In genomic region chr6:114362355-114362754, GRCm38 (mm10) we compare ENCODE assay signal across 28 mouse cellular contexts. TPM values are rescaled to one million over a fixed set of nuclear protein-coding genes. Genes with fewer than 3 reads are reported as not detected.
DNase-seq lines count a peak whose midpoint lies in the region; ATAC-seq and TF ChIP-seq lines count a peak whose summit lies in the region.
"Had no signal": no experiment of that assay in that cellular context is flagged by ENCODE, and none has a peak within 500 bp of the region (broad histone marks: within the 10 kb centered on the region; RNA-seq: fewer than 3 reads in every experiment).

No protein-coding gene starts in this region.

- H3K36me3 ChIP-seq in lung, postnatal 0 days (ENCODE audit: insufficient read depth, low read length): no peaks in the 10 kb centered on the region
- H3K36me3 ChIP-seq in hindbrain, embryonic 16.5 days (ENCODE audit: control insufficient read depth, insufficient read depth, low read length): no peaks in the 10 kb centered on the region
- H3K36me3 ChIP-seq: G1E; heart, embryonic 12.5 days; limb, embryonic 13.5 days; liver, embryonic 13.5 days; midbrain, embryonic 13.5 days; neural tube, embryonic 13.5 days; stomach, embryonic 15.5 days had no signal

- H3K4me1 ChIP-seq in lung, postnatal 0 days (ENCODE audit: insufficient read depth, low read depth, low read length): no peaks in the 10 kb centered on the region
- no peaks in the 10 kb centered on the region for H3K4me1 ChIP-seq in hindbrain, embryonic 16.5 days (ENCODE audit: control insufficient read depth, insufficient read depth, low read depth, low read length)
- H3K4me1 ChIP-seq: forebrain, embryonic 13.5 days; limb, embryonic 13.5 days; liver, embryonic 13.5 days; midbrain, embryonic 13.5 days; neural tube, embryonic 13.5 days; stomach, embryonic 15.5 days had no signal

- no peak overlapping the region for H3K9ac ChIP-seq in lung, postnatal 0 days (replicated peaks; ENCODE audit: low read depth)
- H3K9ac ChIP-seq in hindbrain, embryonic 16.5 days (ENCODE audit: low read depth, low read length): no peak overlapping the region
- H3K9ac ChIP-seq: forebrain, embryonic 13.5 days; heart, embryonic 12.5 days; limb, embryonic 13.5 days; liver, embryonic 13.5 days; midbrain, embryonic 13.5 days; neural tube, embryonic 13.5 days; stomach, embryonic 15.5 days had no signal

- no peak for TF ChIP-seq CTCF in lung, postnatal 0 days (IDR thresholded peaks at IDR 0.05)

- ATAC-seq in lung, postnatal 0 days: no peak
- peak; percentile 65 to 73; a peak in 3 of 4 replicates for ATAC-seq in hematopoietic stem cell, adult 5-6 weeks (replicated peaks in 1 of 2; ENCODE audit: insufficient read depth in 1 of 2, low FRiP score in 2 of 2, low TSS enrichment in 1 of 2, low read depth in 1 of 2, poor library complexity in 2 of 2, severe bottlenecking in 2 of 2)
- ATAC-seq in hindbrain, embryonic 16.5 days: no peak
- ATAC-seq: forebrain, embryonic 13.5 days; intestine, embryonic 16.5 days; midbrain, embryonic 13.5 days; Patski had no signal

- intact Hi-C loops in heart, postnatal 14 days (cut with DNase I): no loop called here

- H3K4me2 ChIP-seq in lung, postnatal 0 days (replicated peaks; ENCODE audit: low read depth, low read length): no peak overlapping the region
- no peak overlapping the region for H3K4me2 ChIP-seq in hindbrain, embryonic 16.5 days (ENCODE audit: low read length)
- H3K4me2 ChIP-seq: forebrain, embryonic 13.5 days; heart, embryonic 12.5 days; limb, embryonic 13.5 days; liver, embryonic 13.5 days; midbrain, embryonic 13.5 days; neural tube, embryonic 13.5 days; stomach, embryonic 15.5 days had no signal

- H3K4me3 ChIP-seq in lung, postnatal 0 days (ENCODE audit: low read depth, low read length): no peak overlapping the region
- H3K4me3 ChIP-seq in hindbrain, embryonic 16.5 days (ENCODE audit: low read length): no peak overlapping the region
- H3K4me3 ChIP-seq: forebrain, embryonic 13.5 days; heart, embryonic 12.5 days; layer of hippocampus, adult 2 months; limb, embryonic 13.5 days; liver, embryonic 13.5 days; midbrain, embryonic 13.5 days; neural tube, embryonic 13.5 days; stomach, embryonic 15.5 days had no signal

- WGBS in lung, postnatal 0 days: 54% methylated on average over 4 of the region's 4 CpGs
- 93% methylated on average over 4 of the region's 4 CpGs for WGBS in hindbrain, embryonic 16.5 days

- DNase-seq in heart, adult 11 months: peak; percentile 92
- DNase-seq in heart, postnatal 14 days: no peak
- peak; percentile 10 for DNase-seq in lung, postnatal 36 days
- DNase-seq in lung, postnatal 0 days (ENCODE audit: low spot score): no peak
- DNase-seq in Muller cell, postnatal 12 days (ENCODE audit: inconsistent ontology term): no peak
- DNase-seq: adrenal gland, postnatal 10 days; cerebellum, adult 18-20 months; cerebellum, postnatal 10 days; gastrocnemius, postnatal 14 days; kidney, postnatal 25 days; liver, embryonic 13.5 days; lung, adult 18-20 months; lung, postnatal 10 days; thymus, postnatal 14 days had no signal

- H3K27ac ChIP-seq in lung, postnatal 0 days (ENCODE audit: low read length): no peak overlapping the region
- H3K27ac ChIP-seq in hindbrain, embryonic 16.5 days (ENCODE audit: low read depth, low read length): no peak overlapping the region
- H3K27ac ChIP-seq: forebrain, embryonic 13.5 days; layer of hippocampus, adult 2 months; limb, embryonic 13.5 days; liver, embryonic 13.5 days; midbrain, embryonic 13.5 days; neural tube, embryonic 13.5 days; stomach, embryonic 15.5 days had no signal

- no peak for TF ChIP-seq EP300 in lung, postnatal 0 days (IDR thresholded peaks at IDR 0.05)

- H3K27me3 ChIP-seq in lung, postnatal 0 days (replicated peaks; ENCODE audit: insufficient read depth, low read length): no peaks in the 10 kb centered on the region
- H3K27me3 ChIP-seq in hindbrain, embryonic 16.5 days (replicated peaks; ENCODE audit: control insufficient read depth, insufficient read depth, low read length): no peaks in the 10 kb centered on the region
- H3K27me3 ChIP-seq: forebrain, embryonic 13.5 days; heart, embryonic 12.5 days; liver, embryonic 13.5 days; midbrain, embryonic 13.5 days; neural tube, embryonic 13.5 days; Patski; stomach, embryonic 15.5 days had no signal

- no peaks in the 10 kb centered on the region for H3K9me3 ChIP-seq in lung, postnatal 0 days (ENCODE audit: low read length)
- H3K9me3 ChIP-seq in hindbrain, embryonic 16.5 days (ENCODE audit: control insufficient read depth, low read length): no peaks in the 10 kb centered on the region
- H3K9me3 ChIP-seq: forebrain, embryonic 13.5 days; heart, embryonic 12.5 days; limb, embryonic 13.5 days; liver, embryonic 13.5 days; midbrain, embryonic 13.5 days; neural tube, embryonic 13.5 days; stomach, embryonic 15.5 days had no signal

RNA-seq across cellular contexts. Expression of gene Hrh1, which starts 35.4 kb away (rescaled TPM):
- total RNA-seq in heart, postnatal 14 days (2021): under 1 TPM; 0.07 to 0.17 TPM
- 0.05 and 0.19 TPM in 2 replicates for polyA plus RNA-seq in lung, postnatal 0 days (2015; fragmentation: Nextera tagmentation; extraction: Ambion mirVana)
- total RNA-seq in hematopoietic stem cell, adult 5-6 weeks (2017): 0.05 TPM in 1 of 2 replicates, not detected in the other
- polyA plus RNA-seq in hindbrain, embryonic 16.5 days (2015; fragmentation: Nextera tagmentation; extraction: Ambion mirVana): 1.5 and 1.9 TPM in 2 replicates
- total RNA-seq: megakaryocyte-erythroid progenitor cell, adult 5-6 weeks had no signal
- polyA plus RNA-seq: G1E; heart, embryonic 12.5 days; heart, postnatal 0 days; liver, embryonic 13.5 days; Patski had no signal

Comparison
In these comparisons a context has a peak if more than half of its experiments do, and no peak if none do; other contexts are left out.
1. DNase-seq: peak in heart, adult 11 months (single experiment) and lung, postnatal 36 days (single experiment); none in heart, postnatal 14 days (0 of 2), lung, postnatal 0 days (single experiment) and Muller cell, postnatal 12 days (single experiment).
2. ATAC-seq: peak in hematopoietic stem cell, adult 5-6 weeks (2 of 2); none in lung, postnatal 0 days (single experiment) and hindbrain, embryonic 16.5 days (single experiment).